Mouse (Mus musculus): Measurements from ENCODE around the gene Dlx1. TPM values are rescaled to one million over a fixed set of nuclear protein-coding genes. Genes with fewer than 3 reads are reported as not detected.

The Dlx1 gene
- polyA plus RNA-seq (2015; fragmentation: Nextera tagmentation; extraction: Ambion mirVana): 0.18 and 0.27 TPM in 2 replicates

GRCm38 (mm10) chr2:71528014-71528713 lies at the start of gene Dlx1:
Gene Dlx1 (plus strand): TSS chr2:71528113.
- 1% methylated on average over 26 of the region's 26 CpGs for WGBS
- no peak within 1 kb of the TSS; the same call in 1 of the 2 replicates for H3K9ac ChIP-seq

GRCm38 (mm10) chr2:71479917-71480316 lies 48.0 kb upstream of the Dlx1 start:
- peak; percentile 43; the same call in 1 of the 2 replicates for ATAC-seq (replicated peaks; ENCODE audit: low FRiP score)
- Histone ChIP-seq H3K27ac (no peak overlapping the region), H3K36me3 (no peaks in the 10 kb centered on the region), H3K4me3 (replicated peaks) (no peak overlapping the region), H3K27me3 (no peaks in the 10 kb centered on the region), H3K4me2 (0 out of 2 replicates have a peak overlapping the region, but pooled peaks have one; percentile 9), H3K4me1 (peaks cover 13% of the 10 kb centered on the region), H3K9me3 (replicated peaks) (no peaks in the 10 kb centered on the region), H3K9ac (no peak overlapping the region)
- 13% methylated on average over 7 of the region's 7 CpGs for WGBS

More at GRCm38 (mm10) chr2:71528014-71528713, at the start of gene Dlx1:
- H3K27me3 ChIP-seq: peaks cover 100% of the 10 kb centered on the region
- H3K4me1 ChIP-seq: peaks cover 38% of the 10 kb centered on the region
- peak within 1 kb of the TSS; percentile 97 for H3K4me2 ChIP-seq
- H3K36me3 ChIP-seq: no peaks in the 10 kb centered on the region
- ATAC-seq (replicated peaks; ENCODE audit: low FRiP score): no peak
- H3K9me3 ChIP-seq (replicated peaks): no peaks in the 10 kb centered on the region
- peak within 1 kb of the TSS; percentile 51 for H3K4me3 ChIP-seq (replicated peaks)
- H3K27ac ChIP-seq: no peak within 1 kb of the TSS

- Histone ChIP-seq H3K27me3 (no peaks in the 10 kb centered on the region), H3K9me3 (replicated peaks) (no peaks in the 10 kb centered on the region), H3K4me3 (replicated peaks) (no peak overlapping the region), H3K9ac (no peak overlapping the region), H3K36me3 (no peaks in the 10 kb centered on the region), H3K4me2 (no peak overlapping the region), H3K4me1 (peaks cover 5% of the 10 kb centered on the region), H3K27ac (no peak overlapping the region)
- ATAC-seq (replicated peaks; ENCODE audit: low FRiP score): no peak
- WGBS: 86% methylated on average over 6 of the region's 6 CpGs
These were observed 46.1 kb upstream of the Dlx1 start for GRCm38 (mm10) chr2:71481825-71482224.

GRCm38 (mm10) chr2:71483046-71483716 lies 44.7 kb upstream of the Dlx1 start:
- Histone ChIP-seq H3K9ac (no peak overlapping the region), H3K4me3 (replicated peaks) (no peak overlapping the region), H3K27ac (no peak overlapping the region), H3K36me3 (no peaks in the 10 kb centered on the region), H3K27me3 (no peaks in the 10 kb centered on the region), H3K4me2 (no peak overlapping the region), H3K4me1 (peaks cover 5% of the 10 kb centered on the region), H3K9me3 (replicated peaks) (no peaks in the 10 kb centered on the region)
- 63% methylated on average over 10 of the region's 10 CpGs for WGBS
- no peak for ATAC-seq (replicated peaks; ENCODE audit: low FRiP score)

GRCm38 (mm10) chr2:71483717-71484066 lies 44.2 kb upstream of the Dlx1 start:
- Histone ChIP-seq H3K4me2 (no peak overlapping the region), H3K27ac (no peak overlapping the region), H3K4me3 (replicated peaks) (no peak overlapping the region), H3K36me3 (no peaks in the 10 kb centered on the region), H3K9ac (no peak overlapping the region), H3K27me3 (no peaks in the 10 kb centered on the region), H3K9me3 (replicated peaks) (no peaks in the 10 kb centered on the region), H3K4me1 (peaks cover 5% of the 10 kb centered on the region)
- 33% methylated on average over 5 of the region's 5 CpGs for WGBS
- ATAC-seq (replicated peaks; ENCODE audit: low FRiP score): no peak

GRCm38 (mm10) chr2:71491295-71491694 lies 36.6 kb upstream of the Dlx1 start:
- Histone ChIP-seq H3K27ac (no peak overlapping the region), H3K36me3 (no peaks in the 10 kb centered on the region), H3K4me1 (no peaks in the 10 kb centered on the region), H3K27me3 (no peaks in the 10 kb centered on the region), H3K9ac (no peak overlapping the region), H3K9me3 (replicated peaks) (no peaks in the 10 kb centered on the region), H3K4me3 (replicated peaks) (no peak overlapping the region), H3K4me2 (no peak overlapping the region)
- no peak for ATAC-seq (replicated peaks; ENCODE audit: low FRiP score)

GRCm38 (mm10) chr2:71493161-71493683 lies 34.7 kb upstream of the Dlx1 start:
- WGBS: 72% methylated on average over 12 of the region's 12 CpGs

GRCm38 (mm10) chr2:71494503-71494902 lies 33.4 kb upstream of the Dlx1 start:
- no peaks in the 10 kb centered on the region for H3K9me3 ChIP-seq (replicated peaks)
- WGBS: 80% methylated on average over 10 of the region's 10 CpGs
- no peaks in the 10 kb centered on the region for H3K36me3 ChIP-seq

More at GRCm38 (mm10) chr2:71493161-71493683, 34.7 kb upstream of the Dlx1 start:
- Histone ChIP-seq H3K36me3 (no peaks in the 10 kb centered on the region), H3K27ac (no peak overlapping the region), H3K4me2 (no peak overlapping the region), H3K4me1 (no peaks in the 10 kb centered on the region), H3K4me3 (replicated peaks) (no peak overlapping the region), H3K27me3 (no peaks in the 10 kb centered on the region), H3K9ac (no peak overlapping the region), H3K9me3 (replicated peaks) (no peaks in the 10 kb centered on the region)
- no peak for ATAC-seq (replicated peaks; ENCODE audit: low FRiP score)

GRCm38 (mm10) chr2:71494971-71495370 lies 32.9 kb upstream of the Dlx1 start:
- Histone ChIP-seq H3K4me1 (0 out of 2 replicates have a peak, but pooled peaks cover 3% of the 10 kb centered on the region), H3K9ac (no peak overlapping the region), H3K27me3 (no peaks in the 10 kb centered on the region), H3K9me3 (replicated peaks) (no peaks in the 10 kb centered on the region), H3K36me3 (no peaks in the 10 kb centered on the region), H3K4me3 (replicated peaks) (no peak overlapping the region), H3K27ac (no peak overlapping the region), H3K4me2 (no peak overlapping the region)
- ATAC-seq (replicated peaks; ENCODE audit: low FRiP score): no peak
- 50% methylated on average over 4 of the region's 4 CpGs for WGBS

More at GRCm38 (mm10) chr2:71494503-71494902, 33.4 kb upstream of the Dlx1 start:
- Histone ChIP-seq H3K9ac (no peak overlapping the region), H3K27me3 (no peaks in the 10 kb centered on the region), H3K27ac (no peak overlapping the region), H3K4me3 (replicated peaks) (no peak overlapping the region), H3K4me1 (0 out of 2 replicates have a peak, but pooled peaks cover 3% of the 10 kb centered on the region), H3K4me2 (no peak overlapping the region)
- ATAC-seq (replicated peaks; ENCODE audit: low FRiP score): no peak

GRCm38 (mm10) chr2:71497175-71497574 lies 30.7 kb upstream of the Dlx1 start:
- WGBS: 47% methylated on average over 5 of the region's 5 CpGs
- H3K4me2 ChIP-seq: no peak overlapping the region
- no peak for ATAC-seq (replicated peaks; ENCODE audit: low FRiP score)
- 0 out of 2 replicates have a peak, but pooled peaks cover 3% of the 10 kb centered on the region for H3K4me1 ChIP-seq
- H3K9me3 ChIP-seq (replicated peaks): no peaks in the 10 kb centered on the region
- H3K36me3 ChIP-seq: no peaks in the 10 kb centered on the region
- H3K27ac ChIP-seq: no peak overlapping the region
- no peaks in the 10 kb centered on the region for H3K27me3 ChIP-seq
- no peak overlapping the region for H3K9ac ChIP-seq
- no peak overlapping the region for H3K4me3 ChIP-seq (replicated peaks)

GRCm38 (mm10) chr2:71499276-71500230 lies 28.4 kb upstream of the Dlx1 start:
- Histone ChIP-seq H3K4me1 (0 out of 2 replicates have a peak, but pooled peaks cover 3% of the 10 kb centered on the region), H3K4me2 (no peak overlapping the region), H3K9me3 (replicated peaks) (no peaks in the 10 kb centered on the region), H3K4me3 (replicated peaks) (no peak overlapping the region), H3K9ac (no peak overlapping the region), H3K36me3 (no peaks in the 10 kb centered on the region), H3K27ac (no peak overlapping the region), H3K27me3 (no peaks in the 10 kb centered on the region)
- no peak for ATAC-seq (replicated peaks; ENCODE audit: low FRiP score)
- WGBS: 61% methylated on average over 16 of the region's 16 CpGs
